Mouse (Mus musculus): ENCODE results near the gene Xrn1.
"Not testable (repeated sequence)": the region's sequence is repeated elsewhere in the genome, so short reads cannot be mapped to it uniquely, and the experiment has no call there.

Gene Xrn1

GRCm38 (mm10) chr9:95954585-95955461 is at the start of gene Xrn1:
Xrn1 (plus strand) TSS chr9:95954760.
- peak; percentile 95 for DNase-seq (ENCODE audit: low read depth, low spot score)

GRCm38 (mm10) chr9:95932855-95933254 is 21.7 kb upstream of the Xrn1 start:
- peak; percentile 5 for DNase-seq (ENCODE audit: low read depth, low spot score)

DNA sequence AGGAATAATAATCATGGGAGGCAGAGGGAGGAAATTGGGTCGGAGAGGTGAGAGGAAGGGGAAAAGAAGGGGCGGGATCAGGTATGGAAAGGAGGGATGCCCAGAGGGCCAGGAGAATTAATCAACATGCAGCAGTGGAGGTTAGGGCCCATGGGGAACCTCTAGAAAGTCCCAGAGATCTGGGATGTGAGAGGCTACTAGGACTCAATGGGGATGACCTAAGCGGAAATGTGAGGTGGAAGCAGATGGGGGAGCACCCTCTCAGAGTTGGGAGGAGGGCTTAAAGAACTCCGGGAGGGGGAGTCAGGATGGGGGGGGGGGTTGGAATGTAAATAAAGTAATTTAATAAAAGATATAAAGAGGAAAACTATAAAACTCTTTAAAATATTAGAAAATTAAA is 902 bp upstream of the Xrn1 start:
- no peak for DNase-seq (ENCODE audit: low read depth, low spot score)

DNA sequence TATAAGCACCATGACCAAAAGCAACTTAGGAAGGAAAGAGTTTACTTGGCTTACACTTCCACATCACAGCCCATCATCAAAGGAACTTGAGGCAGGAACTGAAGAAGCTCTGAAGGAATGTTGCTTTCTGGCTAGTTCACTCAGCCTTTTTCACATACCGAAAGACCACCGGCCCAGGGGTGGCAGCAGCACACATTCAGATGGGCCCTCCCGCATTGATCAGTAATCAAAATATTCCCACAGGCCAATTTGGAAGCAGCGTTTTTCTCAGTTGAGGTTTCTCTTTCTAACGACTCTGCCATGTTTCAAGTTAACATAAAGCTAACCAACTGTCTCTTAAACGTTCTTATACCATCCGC is 355 bp upstream of the Xrn1 start:
- DNase-seq (ENCODE audit: low read depth, low spot score) = no peak

DNA sequence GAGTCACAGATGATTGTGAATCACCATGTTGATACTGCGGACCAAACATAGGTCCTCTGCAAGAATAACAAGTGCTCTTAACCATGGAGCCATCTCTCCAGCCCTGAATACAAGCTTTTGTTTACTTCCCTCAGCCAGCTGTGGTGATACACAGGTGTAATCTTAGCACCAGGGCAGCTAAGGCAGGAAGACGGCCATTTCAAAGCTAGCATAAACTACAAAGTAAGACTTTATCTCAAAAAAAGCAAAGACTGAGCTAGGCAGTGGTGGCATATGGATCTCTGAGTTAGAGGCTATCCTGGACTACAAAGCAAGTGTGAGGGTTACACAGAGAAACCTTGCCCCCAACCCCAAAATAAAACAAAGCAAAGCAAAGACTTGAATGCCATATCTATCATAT is 3.1 kb downstream of the Xrn1 start:
- DNase-seq (ENCODE audit: low read depth, low spot score) = no peak

DNA sequence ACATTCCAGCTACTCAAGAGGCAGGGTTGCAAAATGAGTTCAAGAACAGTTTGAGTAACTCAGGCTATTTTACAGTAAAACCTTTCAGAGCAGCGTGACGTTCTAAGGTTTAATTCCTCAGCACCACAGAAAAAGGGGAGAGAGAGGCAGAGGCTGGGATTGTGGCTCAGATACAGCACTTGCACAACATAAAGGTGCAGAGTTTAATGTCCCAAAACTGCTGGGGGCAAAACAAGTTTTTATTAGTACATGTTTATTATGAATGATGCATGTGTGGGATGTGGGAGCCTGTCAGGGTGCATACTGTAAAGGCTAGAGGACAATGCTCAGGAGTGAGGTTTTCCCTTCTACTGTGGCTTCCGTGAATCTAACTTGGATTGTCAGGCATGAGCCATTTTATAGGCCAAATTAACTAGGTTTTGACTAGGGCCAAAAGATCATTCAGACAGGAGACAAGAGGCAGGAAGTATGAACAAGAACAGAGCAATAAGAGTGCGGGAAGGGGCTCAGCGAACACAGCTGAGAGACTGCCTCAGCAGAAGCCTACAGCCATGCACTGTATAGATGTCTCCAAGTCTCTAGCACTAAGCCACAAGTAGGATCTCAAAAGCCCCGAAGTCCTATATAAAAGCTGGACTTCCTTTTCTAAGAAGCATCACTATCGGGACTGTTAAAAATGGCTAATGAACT is 3.6 kb downstream of the Xrn1 start:
- peak; percentile 14 for DNase-seq (ENCODE audit: low read depth, low spot score)

- not testable (repeated sequence) for DNase-seq (ENCODE audit: low read depth, low spot score)
Observed at GRCm38 (mm10) chr9:95958731-95959105, 4.2 kb downstream of the Xrn1 start.

- peak; percentile 24 for DNase-seq (ENCODE audit: low read depth, low spot score)
Observed at GRCm38 (mm10) chr9:95959246-95959645, 4.7 kb downstream of the Xrn1 start.

DNA sequence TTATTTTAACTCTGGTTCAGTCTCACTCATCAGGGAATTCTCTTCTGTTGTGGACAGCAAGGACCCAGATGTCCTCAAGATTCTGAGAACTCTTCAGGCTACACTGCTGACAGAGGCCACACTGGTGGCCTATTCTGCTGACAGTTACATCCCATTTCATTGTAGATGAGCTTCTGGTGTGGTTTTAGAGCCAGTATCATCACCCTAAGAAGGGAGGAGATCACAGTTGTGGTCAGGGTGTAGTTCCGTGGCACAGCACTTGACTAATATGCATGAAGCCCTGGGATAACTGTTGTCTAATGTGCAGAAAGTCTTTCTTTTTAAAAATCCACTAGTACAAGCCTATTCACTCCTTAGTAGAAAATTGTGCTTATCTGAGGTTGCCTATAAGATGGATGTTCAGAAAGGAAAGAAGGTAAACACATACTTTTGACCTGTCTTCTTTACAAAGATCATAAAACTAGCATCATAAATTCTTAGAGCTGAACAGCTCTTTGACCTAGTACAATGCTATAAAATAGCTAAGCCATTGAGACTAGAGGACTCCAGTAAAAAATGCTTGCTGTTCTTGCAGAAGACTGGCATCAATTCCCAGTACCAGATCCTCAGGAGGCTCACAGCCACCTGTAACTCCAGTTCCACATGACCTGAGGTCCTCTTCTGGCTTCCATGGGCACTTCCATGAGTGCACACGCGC is 5.3 kb downstream of the Xrn1 start:
- peak; percentile 41 for DNase-seq (ENCODE audit: low read depth, low spot score)

- no peak for DNase-seq (ENCODE audit: low read depth, low spot score)
Observed at GRCm38 (mm10) chr9:95961058-95961457, 6.5 kb downstream of the Xrn1 start.

- no peak for DNase-seq (ENCODE audit: low read depth, low spot score)
Observed at GRCm38 (mm10) chr9:95964037-95964436, 9.5 kb downstream of the Xrn1 start.

DNA sequence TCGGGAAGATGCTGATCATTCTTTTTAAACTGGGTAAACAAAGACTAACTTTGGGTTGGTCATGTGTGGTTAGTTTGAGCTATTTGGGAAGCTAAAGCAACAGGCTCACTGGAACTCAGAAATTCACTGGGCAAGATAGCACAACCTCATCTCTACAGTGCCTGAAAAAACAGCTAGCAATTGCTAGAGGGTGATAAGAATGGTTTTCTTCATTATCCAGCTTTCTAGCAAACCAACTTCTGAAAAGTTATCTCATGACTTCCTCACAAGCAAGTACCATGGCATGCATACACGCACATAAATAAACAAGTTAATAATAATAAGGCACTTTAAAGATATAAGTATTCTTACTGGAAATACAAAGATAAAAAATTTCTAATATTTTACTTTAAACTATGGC is 23.7 kb downstream of the Xrn1 start:
- DNase-seq (ENCODE audit: low read depth, low spot score) = no peak

DNA sequence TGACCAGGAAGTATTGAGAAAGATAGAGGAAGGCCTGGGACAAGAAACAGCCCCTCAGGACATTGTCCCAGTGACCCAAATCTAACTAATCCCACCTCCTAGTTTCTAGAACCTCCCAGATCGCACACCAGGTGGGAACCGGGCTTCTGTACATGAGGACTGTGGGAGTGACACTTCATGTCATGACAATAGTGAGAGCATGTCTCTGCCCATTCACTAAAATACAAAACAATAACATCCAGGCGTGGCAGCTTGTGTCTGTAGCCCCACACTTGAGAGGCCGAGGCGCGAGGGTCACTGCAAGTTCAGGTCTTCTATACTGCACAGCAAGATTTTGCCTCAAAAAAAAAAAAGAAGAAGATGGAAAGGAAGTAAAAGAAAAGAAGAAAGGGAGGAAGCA is 25.3 kb downstream of the Xrn1 start:
- DNase-seq (ENCODE audit: low read depth, low spot score) = no peak

GRCm38 (mm10) chr9:95992255-95992654 is 37.7 kb downstream of the Xrn1 start:
- DNase-seq (ENCODE audit: low read depth, low spot score) = no peak

DNA sequence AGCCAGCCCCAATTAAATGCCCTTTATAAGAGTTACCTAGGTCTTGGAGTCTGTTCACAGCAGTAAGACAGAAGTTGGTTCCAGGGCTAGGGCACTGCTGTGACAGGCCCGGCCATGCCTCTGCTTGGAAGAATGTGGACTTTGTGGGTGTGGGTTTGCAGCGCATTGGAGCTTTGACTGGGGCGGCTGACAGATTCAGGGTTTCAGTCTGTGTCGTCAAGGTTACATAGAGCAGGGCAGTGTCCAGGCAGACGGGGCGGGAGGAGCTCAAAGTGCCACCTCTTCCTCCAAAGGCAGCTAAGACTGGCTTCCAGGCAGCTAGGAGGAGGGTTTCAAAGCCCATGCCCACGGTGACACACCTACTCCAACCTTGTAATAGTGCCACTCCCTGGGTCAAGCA is 49.9 kb downstream of the Xrn1 start:
- DNase-seq (ENCODE audit: low read depth, low spot score) = no peak

GRCm38 (mm10) chr9:96010664-96011063 is 56.1 kb downstream of the Xrn1 start:
- DNase-seq (ENCODE audit: low read depth, low spot score) = no peak

- no peak for DNase-seq (ENCODE audit: low read depth, low spot score)
Observed at GRCm38 (mm10) chr9:96023921-96024320, 69.4 kb downstream of the Xrn1 start.

- DNase-seq (ENCODE audit: low read depth, low spot score) = no peak
Observed at GRCm38 (mm10) chr9:96027913-96028312, 73.4 kb downstream of the Xrn1 start.

GRCm38 (mm10) chr9:96028818-96029217 is 74.3 kb downstream of the Xrn1 start:
- peak; percentile 56 for DNase-seq (ENCODE audit: low read depth, low spot score)

DNA sequence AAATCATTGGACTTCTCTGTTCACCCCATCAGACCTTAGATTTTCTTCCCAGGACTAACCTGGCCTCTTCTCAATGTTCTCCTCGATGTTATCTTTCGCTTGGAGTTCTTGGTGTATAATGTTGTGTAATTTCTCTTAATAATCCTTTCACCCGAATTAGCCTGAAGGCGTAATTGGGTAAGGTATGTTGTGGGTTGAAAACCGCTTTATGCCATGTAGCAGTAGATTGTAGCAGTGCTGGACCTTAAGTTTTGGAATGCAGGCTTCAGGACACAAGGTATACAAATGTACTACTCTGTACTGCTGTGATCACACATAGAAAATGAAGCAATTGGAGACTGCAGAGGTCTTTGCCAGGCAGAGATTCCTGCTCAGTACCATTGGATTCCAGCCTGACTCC is 75.3 kb downstream of the Xrn1 start:
- no peak for DNase-seq (ENCODE audit: low read depth, low spot score)

DNA sequence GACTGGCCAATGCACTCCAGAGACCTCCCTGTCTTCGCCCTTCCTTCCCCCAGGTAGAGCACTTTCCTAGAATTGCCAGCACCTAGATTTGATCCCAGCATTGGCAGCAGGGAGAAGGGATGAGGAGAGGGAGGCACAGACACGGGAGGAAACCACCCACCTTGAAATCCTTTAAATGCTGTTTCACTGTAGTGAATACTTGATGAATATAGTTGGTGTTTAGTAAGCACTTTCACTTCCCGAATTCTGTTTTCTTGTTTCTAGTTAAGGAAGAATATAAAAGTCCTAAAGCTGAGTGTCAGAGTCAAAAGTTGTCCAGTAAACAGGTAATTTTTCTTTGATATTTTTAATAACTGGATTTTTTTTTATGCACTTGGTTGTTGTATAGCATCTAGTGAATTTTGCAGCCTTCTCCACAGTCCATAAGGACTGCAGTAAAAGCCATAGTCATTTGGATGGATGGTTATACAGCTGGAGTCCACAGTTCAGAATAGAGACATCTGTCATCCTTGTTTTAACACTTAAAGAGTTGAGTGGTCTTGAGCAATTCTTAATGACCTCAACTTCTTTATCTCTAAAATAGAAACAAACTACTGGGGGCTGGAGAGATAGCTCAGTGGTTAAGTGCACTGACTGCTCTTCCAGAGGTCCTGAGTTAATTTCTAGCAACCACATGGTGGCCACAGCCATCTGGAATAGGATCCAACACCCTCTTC is 81.0 kb downstream of the Xrn1 start:
- DNase-seq (ENCODE audit: low read depth, low spot score) = no peak

DNA sequence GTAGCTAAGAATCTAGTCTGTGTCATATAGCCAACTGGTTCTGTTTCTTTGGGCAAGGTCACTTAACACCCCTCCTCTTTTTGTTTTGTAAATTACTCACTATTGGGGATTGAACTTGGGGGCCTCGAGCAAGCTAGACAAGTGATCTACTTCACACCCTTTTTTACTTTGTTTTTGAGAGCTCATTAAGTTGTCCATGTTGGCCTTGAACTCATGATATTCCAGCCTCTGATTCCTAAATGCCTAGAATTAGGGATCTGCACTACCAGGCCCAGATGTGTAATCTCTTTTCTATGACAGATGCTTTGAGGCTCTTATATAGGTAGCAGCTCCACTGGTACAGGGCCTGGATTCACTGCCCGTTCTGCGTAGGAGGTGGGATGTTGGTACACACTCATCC is 89.7 kb downstream of the Xrn1 start:
- no peak for DNase-seq (ENCODE audit: low read depth, low spot score)

Data from CD4-positive helper T cell, adult 2 months (primary cell).